Mouse (Mus musculus) MEL (cell line): ENCODE results near the gene Figla.

Source experiments
- CTCF ChIP-seq, 3 experiments: IDR thresholded peaks in 2 of 3; conservative IDR thresholded peaks in 1 of 3; 2 replicates each; pipeline ENCODE4 v1.5.1; 2011 to 2012; ENCODE audit warnings: low read length in 3 of 3, low read depth in 2 of 3, mild to moderate bottlenecking in 2 of 3, improper control_type of control experiment in 1 of 3, inconsistent platforms in 1 of 3, mixed read lengths in 1 of 3, moderate library complexity in 1 of 3; ENCODE audit not compliant: control insufficient read depth in 1 of 3, insufficient read depth in 1 of 3, poor library complexity in 1 of 3, severe bottlenecking in 1 of 3
- GATA1 ChIP-seq: IDR thresholded peaks from 2 replicates; pipeline ENCODE4 v1.6.1; 2011; ENCODE audit warnings: low read depth, low read length, improper control_type of control experiment
- KAT2A ChIP-seq: conservative IDR thresholded peaks from 2 replicates; pipeline ENCODE4 v1.6.1; 2012; ENCODE audit warnings: low read depth, low read length, improper control_type of control experiment, inconsistent platforms
- MAZ ChIP-seq: IDR thresholded peaks from 2 replicates; pipeline ENCODE4 v1.6.1; 2012; ENCODE audit warnings: low read depth, mild to moderate bottlenecking, inconsistent platforms, low read length, improper control_type of control experiment
- NELFE ChIP-seq: IDR thresholded peaks from 2 replicates; pipeline ENCODE4 v1.6.1; 2011; ENCODE audit warnings: low read depth, low read length, improper control_type of control experiment
- POLR2A ChIP-seq, 2 experiments: IDR thresholded peaks; 2 replicates each; pipeline ENCODE4 v1.6.1; 2011 to 2012; ENCODE audit warnings: low read length in 2 of 2, mild to moderate bottlenecking in 2 of 2, control low read depth in 1 of 2, improper control_type of control experiment in 1 of 2, low read depth in 1 of 2, moderate library complexity in 1 of 2; ENCODE audit not compliant: control insufficient read depth in 1 of 2, insufficient read depth in 1 of 2, poor library complexity in 1 of 2
- RCOR1 ChIP-seq: IDR thresholded peaks from 2 replicates; pipeline ENCODE4 v1.6.1; 2012; ENCODE audit warnings: low read depth, mild to moderate bottlenecking, inconsistent platforms, low read length, improper control_type of control experiment
- TBP ChIP-seq: IDR thresholded peaks from 2 replicates; pipeline ENCODE4 v1.8.0; 2011; ENCODE audit warnings: low read depth, low read length, improper control_type of control experiment
- TCF12 ChIP-seq: IDR thresholded peaks from 2 replicates; pipeline ENCODE4 v1.6.1; 2014; ENCODE audit warnings: low read depth, mild to moderate bottlenecking, inconsistent platforms, low read length, improper control_type of control experiment, moderate library complexity
- USF1 ChIP-seq: IDR thresholded peaks from 2 replicates; pipeline ENCODE4 v1.6.1; 2014; ENCODE audit warnings: low read depth, mild to moderate bottlenecking, inconsistent platforms, low read length, improper control_type of control experiment, moderate library complexity
- USF2 ChIP-seq, 2 experiments: IDR thresholded peaks; 2 replicates each; pipeline ENCODE4 v1.6.1; 2011 to 2012; ENCODE audit warnings: improper control_type of control experiment in 2 of 2, low read length in 2 of 2, borderline replicate concordance in 1 of 2, inconsistent platforms in 1 of 2, low read depth in 1 of 2, mild to moderate bottlenecking in 1 of 2; ENCODE audit not compliant: insufficient read depth in 1 of 2

DNA sequence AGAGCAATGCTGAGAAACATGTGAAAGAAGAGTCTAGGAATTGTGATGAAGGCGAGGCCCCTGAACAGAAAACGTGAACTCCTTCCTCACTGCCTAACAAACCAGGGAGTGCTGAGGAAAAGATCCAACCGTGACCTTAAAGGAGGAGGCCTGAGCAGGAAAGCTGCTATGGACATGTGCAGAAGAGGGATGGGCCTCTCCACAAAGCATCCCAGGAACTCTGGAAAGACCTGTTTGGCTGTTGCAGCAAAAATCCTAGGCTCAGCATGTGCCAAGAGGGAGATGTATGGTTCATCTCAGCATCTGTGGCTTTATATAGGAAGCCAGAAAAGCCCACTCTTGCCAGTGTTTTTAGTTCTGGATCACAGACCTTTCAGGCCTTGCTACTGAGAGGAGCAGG lies 43.3 kb upstream of the Figla start:
- TF ChIP-seq USF1 (no peak), POLR2A (IDR thresholded peaks at IDR 0.05; ENCODE audit: control insufficient read depth in 1 of 2, insufficient read depth in 1 of 2, low read depth in 1 of 2, low read length in 2 of 2, poor library complexity in 1 of 2) (no peak), CTCF (IDR thresholded peaks at IDR 0.05 in 2 of 3, conservative IDR thresholded peaks at IDR 0.05 in 1 of 3; ENCODE audit: control insufficient read depth in 1 of 3, insufficient read depth in 1 of 3, low read depth in 2 of 3, low read length in 3 of 3, poor library complexity in 1 of 3, severe bottlenecking in 1 of 3) (no peak), GATA1 (no peak), NELFE (no peak), MAZ (no peak), USF2 (IDR thresholded peaks at IDR 0.05; ENCODE audit: borderline replicate concordance in 1 of 2, insufficient read depth in 1 of 2, low read depth in 1 of 2, low read length in 2 of 2) (no peak), TBP (no peak), RCOR1 (no peak), TCF12 (no peak), KAT2A (no peak)
